Mouse (Mus musculus): ENCODE results near the gene Olfr819. TPM values are rescaled to one million over a fixed set of nuclear protein-coding genes. Genes with fewer than 3 reads are reported as not detected.
"Not testable (repeated sequence)": the region's sequence is repeated elsewhere in the genome, so short reads cannot be mapped to it uniquely, and the experiment has no call there.

Olfr819 gene
- polyA plus RNA-seq (2015; fragmentation: Nextera tagmentation; extraction: Ambion mirVana) = not detected in 2 replicates

DNA sequence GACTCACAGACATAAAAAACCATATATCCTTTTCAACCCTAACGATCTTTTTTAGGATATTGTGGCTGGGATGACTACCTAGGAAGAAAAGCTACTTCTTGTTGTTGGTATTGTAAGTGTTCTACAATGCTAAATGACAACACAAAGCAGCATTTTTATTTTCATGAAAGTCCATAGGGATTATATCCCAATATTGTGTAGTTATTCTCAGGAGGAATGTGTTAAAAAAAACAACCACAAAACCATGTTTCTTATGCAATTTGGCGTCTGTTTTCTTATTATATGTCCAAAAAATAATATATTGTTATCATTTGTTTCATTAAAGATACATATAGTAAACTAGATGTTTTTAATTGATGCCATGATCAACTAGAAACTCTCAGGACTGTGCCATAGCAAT lies at the start of gene Olfr819:
Gene Olfr819 (minus strand): TSS at position 101 of the 400 bp plus-strand sequence.
- not testable (repeated sequence) for H3K4me3 ChIP-seq; H3K4me1 ChIP-seq; H3K27me3 ChIP-seq; H3K36me3 ChIP-seq; H3K9ac ChIP-seq; H3K9me3 ChIP-seq; ATAC-seq (ENCODE audit: insufficient number of reproducible peaks, low FRiP score, low TSS enrichment, low read depth); H3K27ac ChIP-seq; H3K4me2 ChIP-seq
- WGBS = 80% methylated on average over 2 of the region's 2 CpGs

DNA sequence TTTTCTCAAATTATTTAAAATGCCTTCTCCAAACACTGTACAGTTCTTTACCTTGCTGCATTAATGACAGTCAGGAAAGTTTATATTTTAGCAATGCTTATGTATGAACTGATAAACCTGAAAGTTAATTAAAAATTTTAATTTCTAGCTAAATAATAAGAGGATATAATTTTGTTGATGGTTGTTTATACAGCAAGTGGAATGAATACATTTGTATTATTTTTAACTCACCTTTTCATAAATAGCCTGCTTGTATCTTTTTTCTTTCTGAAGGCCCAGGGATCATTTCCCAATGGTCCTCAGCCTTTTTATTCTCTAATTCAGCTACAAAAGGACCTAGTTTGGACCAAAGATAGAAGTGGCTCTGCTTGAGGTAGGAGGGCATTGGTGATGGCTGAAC lies 45.3 kb upstream of the Olfr819 start, which contains the start of gene Olfr820:
Gene Olfr820 (plus strand): TSS at position 301 of the 400 bp plus-strand sequence.
- H3K9ac ChIP-seq = no peak within 1 kb of the TSS
- H3K4me1 ChIP-seq = no peaks in the 10 kb centered on the region
- H3K27me3 ChIP-seq = no peaks in the 10 kb centered on the region
- no peak within 1 kb of the TSS for H3K4me2 ChIP-seq
- no peaks in the 10 kb centered on the region for H3K9me3 ChIP-seq
- no peak within 1 kb of the TSS for H3K4me3 ChIP-seq
- no peak within 1 kb of the TSS for H3K27ac ChIP-seq
- ATAC-seq (ENCODE audit: insufficient number of reproducible peaks, low FRiP score, low TSS enrichment, low read depth) = no peak
- no peaks in the 10 kb centered on the region for H3K36me3 ChIP-seq

DNA sequence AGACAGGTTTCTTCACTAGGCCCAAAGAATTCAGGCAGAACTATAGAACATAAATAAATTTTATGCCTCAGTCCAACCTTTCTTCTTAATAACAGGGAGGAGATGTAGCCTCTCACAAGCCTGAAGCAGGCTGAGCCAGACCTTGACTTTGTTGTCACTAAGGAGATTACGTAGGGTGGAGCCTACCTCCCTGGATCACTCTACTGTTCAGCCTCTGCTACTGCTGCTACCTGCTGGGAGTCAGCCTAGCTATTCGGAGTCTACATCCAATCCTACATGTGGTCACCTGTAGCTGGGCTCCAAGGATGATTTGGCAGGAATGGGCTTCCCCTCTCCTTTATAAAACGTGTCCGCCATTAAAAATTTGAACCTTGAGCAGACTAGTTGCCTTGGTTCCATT lies 38.3 kb upstream of the Olfr819 start:
- H3K4me1 ChIP-seq; ATAC-seq (ENCODE audit: insufficient number of reproducible peaks, low FRiP score, low TSS enrichment, low read depth); H3K9me3 ChIP-seq; H3K27ac ChIP-seq; H3K27me3 ChIP-seq; H3K4me3 ChIP-seq; H3K36me3 ChIP-seq; H3K9ac ChIP-seq; H3K4me2 ChIP-seq: not testable (repeated sequence)
- 83% methylated on average over 4 of the region's 4 CpGs for WGBS

DNA sequence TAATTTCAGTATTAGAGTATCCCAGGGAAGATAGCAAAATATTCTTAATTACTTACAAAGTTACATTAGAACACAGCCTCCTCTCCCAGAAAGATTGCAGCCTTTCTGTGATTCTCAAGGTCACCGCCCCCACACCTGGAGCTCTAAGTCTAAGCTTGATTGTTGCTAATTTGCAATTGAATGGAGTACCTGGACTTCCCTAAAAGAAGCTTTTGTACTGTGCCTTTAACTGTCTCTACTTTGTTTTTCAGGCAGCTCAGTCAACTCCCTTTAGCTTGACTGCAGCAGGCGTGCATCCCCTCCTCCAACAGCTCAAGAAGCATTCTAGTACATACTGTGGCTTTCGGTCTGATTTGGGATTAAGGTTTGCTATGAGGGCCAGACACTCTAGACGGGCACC lies 37.0 kb upstream of the Olfr819 start:
- H3K36me3 ChIP-seq; H3K27me3 ChIP-seq; H3K4me3 ChIP-seq; H3K9ac ChIP-seq; H3K4me1 ChIP-seq; H3K9me3 ChIP-seq; H3K4me2 ChIP-seq; ATAC-seq (ENCODE audit: insufficient number of reproducible peaks, low FRiP score, low TSS enrichment, low read depth); H3K27ac ChIP-seq: not testable (repeated sequence)
- WGBS = 85% methylated on average over 4 of the region's 4 CpGs

DNA sequence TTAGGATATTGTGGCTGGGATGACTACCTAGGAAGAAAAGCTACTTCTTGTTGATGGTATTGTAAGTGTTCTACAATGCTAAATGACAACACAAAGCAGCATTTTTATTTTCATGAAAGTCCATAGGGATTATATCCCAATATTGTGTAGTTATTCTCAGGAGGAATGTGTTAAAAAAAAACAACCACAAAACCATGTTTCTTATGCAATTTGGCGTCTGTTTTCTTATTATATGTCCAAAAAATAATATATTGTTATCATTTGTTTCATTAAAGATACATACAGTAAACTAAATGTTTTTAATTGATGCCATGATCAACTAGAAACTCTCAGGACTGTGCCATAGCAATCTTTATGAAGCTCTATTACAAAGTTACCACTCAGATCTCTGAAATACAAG lies 17.9 kb upstream of the Olfr819 start, which contains the start of gene Gm10310:
Gene Gm10310 (minus strand): TSS at position 101 of the 400 bp plus-strand sequence.
- H3K4me1 ChIP-seq; H3K4me2 ChIP-seq; H3K9ac ChIP-seq; H3K27me3 ChIP-seq; H3K36me3 ChIP-seq; H3K27ac ChIP-seq; H3K9me3 ChIP-seq; ATAC-seq (ENCODE audit: insufficient number of reproducible peaks, low FRiP score, low TSS enrichment, low read depth); H3K4me3 ChIP-seq: not testable (repeated sequence)
- WGBS = no CpG with 5 or more reads among the region's 1 CpGs

DNA sequence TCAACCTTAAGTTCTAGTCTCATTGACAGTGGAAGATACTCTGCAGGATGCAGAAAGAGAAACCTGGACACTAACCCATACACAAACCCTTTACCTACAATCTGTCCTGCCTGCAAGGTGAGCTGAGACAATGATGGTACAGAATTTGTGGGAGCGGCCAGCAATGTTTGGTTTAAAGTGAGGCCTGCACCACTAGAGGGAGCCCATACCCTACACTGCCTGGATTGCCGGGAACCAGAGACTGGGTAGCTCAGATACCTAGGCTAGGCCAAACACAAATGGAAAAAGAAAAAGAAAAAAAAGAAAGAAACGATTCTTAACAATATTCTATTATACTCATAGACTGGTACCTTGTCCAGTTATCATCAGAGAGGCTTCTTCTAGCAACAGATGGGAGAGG lies 14.8 kb upstream of the Olfr819 start:
- H3K9ac ChIP-seq; H3K9me3 ChIP-seq; H3K4me3 ChIP-seq; ATAC-seq (ENCODE audit: insufficient number of reproducible peaks, low FRiP score, low TSS enrichment, low read depth); H3K4me1 ChIP-seq; H3K36me3 ChIP-seq; H3K27me3 ChIP-seq; H3K4me2 ChIP-seq; H3K27ac ChIP-seq: not testable (repeated sequence)
- WGBS = no CpG with 5 or more reads among the region's 3 CpGs

DNA sequence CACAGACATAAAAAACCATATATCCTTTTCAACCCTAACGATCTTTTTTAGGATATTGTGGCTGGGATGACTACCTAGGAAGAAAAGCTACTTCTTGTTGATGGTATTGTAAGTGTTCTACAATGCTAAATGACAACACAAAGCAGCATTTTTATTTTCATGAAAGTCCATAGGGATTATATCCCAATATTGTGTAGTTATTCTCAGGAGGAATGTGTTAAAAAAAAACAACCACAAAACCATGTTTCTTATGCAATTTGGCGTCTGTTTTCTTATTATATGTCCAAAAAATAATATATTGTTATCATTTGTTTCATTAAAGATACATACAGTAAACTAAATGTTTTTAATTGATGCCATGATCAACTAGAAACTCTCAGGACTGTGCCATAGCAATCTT lies 9.0 kb upstream of the Olfr819 start, which contains the start of gene Olfr247:
Gene Olfr247 (minus strand): TSS at position 101 of the 400 bp plus-strand sequence.
- H3K4me1 ChIP-seq; H3K9me3 ChIP-seq; H3K27ac ChIP-seq; H3K4me3 ChIP-seq; H3K27me3 ChIP-seq; H3K9ac ChIP-seq; H3K4me2 ChIP-seq; H3K36me3 ChIP-seq; ATAC-seq (ENCODE audit: insufficient number of reproducible peaks, low FRiP score, low TSS enrichment, low read depth): not testable (repeated sequence)
- WGBS = no CpG with 5 or more reads among the region's 2 CpGs

DNA sequence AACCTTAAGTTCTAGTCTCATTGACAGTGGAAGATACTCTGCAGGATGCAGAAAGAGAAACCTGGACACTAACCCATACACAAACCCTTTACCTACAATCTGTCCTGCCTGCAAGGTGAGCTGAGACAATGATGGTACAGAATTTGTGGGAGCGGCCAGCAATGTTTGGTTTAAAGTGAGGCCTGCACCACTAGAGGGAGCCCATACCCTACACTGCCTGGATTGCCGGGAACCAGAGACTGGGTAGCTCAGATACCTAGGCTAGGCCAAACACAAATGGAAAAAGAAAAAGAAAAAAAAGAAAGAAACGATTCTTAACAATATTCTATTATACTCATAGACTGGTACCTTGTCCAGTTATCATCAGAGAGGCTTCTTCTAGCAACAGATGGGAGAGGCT lies 5.9 kb upstream of the Olfr819 start:
- ATAC-seq (ENCODE audit: insufficient number of reproducible peaks, low FRiP score, low TSS enrichment, low read depth); H3K4me2 ChIP-seq; H3K4me1 ChIP-seq; H3K27me3 ChIP-seq; H3K27ac ChIP-seq; H3K9me3 ChIP-seq; H3K9ac ChIP-seq; H3K36me3 ChIP-seq; H3K4me3 ChIP-seq: not testable (repeated sequence)
- no CpG with 5 or more reads among the region's 3 CpGs for WGBS

DNA sequence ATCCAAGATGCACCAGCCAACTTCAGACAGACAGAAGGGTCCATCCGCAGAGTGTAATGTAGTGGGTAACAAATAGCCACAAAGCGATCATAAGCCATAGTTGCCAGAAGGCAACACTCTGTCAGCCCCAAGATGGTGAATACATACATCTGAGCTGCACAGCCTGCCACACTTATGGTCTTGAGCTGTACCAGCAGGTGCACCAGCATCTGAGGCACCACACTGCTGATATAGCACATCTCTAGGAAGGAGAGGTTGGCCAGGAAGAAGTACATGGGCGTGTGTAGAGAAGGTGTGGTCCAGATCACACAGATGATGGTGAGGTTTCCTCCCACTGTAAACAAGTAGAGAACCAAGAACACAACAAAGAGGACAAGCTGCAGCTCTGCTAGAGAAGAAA lies 834 bp downstream of the Olfr819 start:
- not testable (repeated sequence) for H3K36me3 ChIP-seq; H3K27ac ChIP-seq; H3K9me3 ChIP-seq; H3K9ac ChIP-seq; ATAC-seq (ENCODE audit: insufficient number of reproducible peaks, low FRiP score, low TSS enrichment, low read depth); H3K27me3 ChIP-seq; H3K4me3 ChIP-seq; H3K4me2 ChIP-seq; H3K4me1 ChIP-seq
- 86% methylated on average over 2 of the region's 3 CpGs for WGBS

DNA sequence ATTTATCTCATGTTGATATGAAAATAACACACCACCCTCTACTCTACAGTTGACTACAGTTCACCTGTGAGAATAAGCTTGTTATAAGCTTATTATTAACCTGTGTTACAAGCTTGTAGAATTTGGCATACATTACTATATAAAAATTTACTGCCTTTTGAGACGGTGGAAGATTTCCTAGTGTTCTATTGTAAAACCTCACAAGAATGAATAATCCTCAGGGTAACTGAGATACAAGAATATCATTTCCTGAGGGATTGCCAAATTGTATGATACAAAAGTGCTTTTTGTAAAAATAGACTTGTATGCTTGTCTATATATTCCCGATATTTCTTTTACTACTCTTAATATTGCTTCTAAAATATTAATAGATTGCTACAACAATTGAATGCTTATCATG lies 18.1 kb downstream of the Olfr819 start, which contains the start of gene Olfr818:
Gene Olfr818 (minus strand): TSS at position 101 of the 400 bp plus-strand sequence.
- Histone ChIP-seq H3K36me3 (no peaks in the 10 kb centered on the region), H3K4me3 (no peak within 1 kb of the TSS), H3K9me3 (no peaks in the 10 kb centered on the region), H3K27ac (no peak within 1 kb of the TSS), H3K27me3 (no peaks in the 10 kb centered on the region), H3K9ac (no peak within 1 kb of the TSS), H3K4me1 (no peaks in the 10 kb centered on the region), H3K4me2 (no peak within 1 kb of the TSS)
- 79% methylated on average over 2 of the region's 2 CpGs for WGBS
- no peak for ATAC-seq (ENCODE audit: insufficient number of reproducible peaks, low FRiP score, low TSS enrichment, low read depth)

DNA sequence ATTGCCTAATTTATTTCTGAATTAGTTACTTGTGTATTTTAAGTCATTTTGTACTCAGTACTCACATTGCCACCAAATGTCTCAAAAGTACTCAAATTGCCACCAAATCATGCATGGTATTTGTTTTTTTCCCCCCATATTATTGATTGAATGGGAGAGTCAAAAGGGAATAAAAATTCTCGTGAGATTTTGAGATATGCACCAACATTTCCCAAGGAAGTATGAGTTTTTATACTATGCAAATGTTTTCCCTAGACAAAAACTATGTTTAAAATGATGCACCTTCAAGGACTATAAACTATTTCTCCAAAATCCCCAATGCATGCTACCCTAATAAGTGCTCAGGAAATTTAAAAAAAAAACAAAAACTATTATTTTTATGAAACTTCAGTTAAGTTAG lies 51.6 kb downstream of the Olfr819 start, which contains the start of gene Olfr816:
Gene Olfr816 (minus strand): TSS at position 101 of the 400 bp plus-strand sequence.
- Histone ChIP-seq H3K4me2 (no peak within 1 kb of the TSS), H3K9ac (no peak within 1 kb of the TSS), H3K27ac (no peak within 1 kb of the TSS), H3K4me3 (no peak within 1 kb of the TSS), H3K27me3 (no peaks in the 10 kb centered on the region), H3K9me3 (no peaks in the 10 kb centered on the region), H3K4me1 (no peaks in the 10 kb centered on the region), H3K36me3 (no peaks in the 10 kb centered on the region)
- WGBS = 61% methylated on average over 1 of the region's 1 CpGs
- ATAC-seq (ENCODE audit: insufficient number of reproducible peaks, low FRiP score, low TSS enrichment, low read depth) = no peak

Data from limb, embryonic 15.5 days (tissue).